Mouse (Mus musculus): Measurements from ENCODE around the gene Arl5b. TPM values are rescaled to one million over a fixed set of nuclear protein-coding genes. Genes with fewer than 3 reads are reported as not detected.
A peak's percentile ranks its signal among the peaks of the same experiment; 100 is the strongest.

Gene Arl5b
- 4.3 and 6.1 TPM in 2 replicates for polyA plus RNA-seq (2012; rRNA removed)

DNA sequence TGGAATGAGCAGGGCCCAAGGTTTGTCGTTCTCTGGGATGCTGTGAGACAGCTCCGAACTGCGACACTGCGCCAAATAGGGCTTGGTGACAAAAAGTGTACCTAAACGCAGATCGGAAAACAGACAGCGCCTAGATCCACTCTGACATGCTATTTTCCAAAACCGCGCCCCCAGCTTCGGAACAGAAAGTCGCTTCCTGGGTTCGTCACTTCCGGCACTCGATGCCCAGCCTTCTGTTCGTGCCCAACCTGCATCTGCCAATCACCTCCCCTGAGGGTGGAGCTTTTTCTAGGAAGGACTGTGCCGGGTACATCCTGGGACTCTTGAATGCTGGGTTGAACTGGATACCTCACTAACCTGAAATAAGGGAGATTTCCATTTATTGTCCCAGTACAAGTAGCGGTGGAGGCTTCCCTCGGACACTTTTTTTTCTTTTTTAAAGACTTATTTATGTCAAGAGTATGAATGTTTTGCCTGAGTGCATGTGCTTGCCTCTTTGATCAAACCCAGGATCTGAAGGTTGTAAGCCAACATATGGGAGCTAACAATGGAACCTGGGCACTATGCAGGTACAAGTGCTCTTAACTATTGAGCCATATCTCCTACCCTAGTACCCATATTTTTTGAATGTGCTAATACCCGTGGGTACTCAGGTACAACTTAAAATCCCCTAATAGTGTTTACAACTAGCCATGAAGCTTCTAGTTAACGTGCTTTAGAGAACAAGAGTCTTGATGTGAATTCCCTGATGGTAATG lies at the start of gene Arl5b:
Gene Arl5b (plus strand): TSS at position 279 of the 757 bp plus-strand sequence.
- peak; percentile 87 for DNase-seq (ENCODE audit: low read depth, low spot score)
- 6% methylated on average over 20 of the region's 20 CpGs for WGBS

GRCm38 (mm10) chr2:15007531-15007930 lies 41.7 kb upstream of the Arl5b start:
- WGBS: 58% methylated on average over 3 of the region's 3 CpGs
- DNase-seq (ENCODE audit: low read depth, low spot score): no peak

DNA sequence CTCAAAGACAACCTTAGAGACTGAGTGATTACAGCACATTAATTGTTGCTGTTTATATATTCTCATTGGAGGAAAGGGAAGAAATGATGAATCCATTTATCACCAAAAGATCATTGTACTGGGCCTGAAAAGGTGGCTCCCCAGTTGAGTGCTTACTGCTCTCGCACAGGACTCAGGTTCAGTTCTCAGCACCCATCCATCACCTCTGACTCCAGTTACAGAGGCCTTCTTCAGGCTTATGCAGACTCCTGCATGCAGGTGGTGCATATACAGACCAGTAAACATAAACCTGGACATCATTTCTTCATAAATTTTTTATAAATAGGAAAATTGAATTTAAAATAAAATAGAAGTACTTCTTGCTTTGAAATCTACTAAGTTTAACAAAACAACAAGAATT lies 41.1 kb upstream of the Arl5b start:
- DNase-seq (ENCODE audit: low read depth, low spot score): no peak
- 97% methylated on average over 1 of the region's 1 CpGs for WGBS

DNA sequence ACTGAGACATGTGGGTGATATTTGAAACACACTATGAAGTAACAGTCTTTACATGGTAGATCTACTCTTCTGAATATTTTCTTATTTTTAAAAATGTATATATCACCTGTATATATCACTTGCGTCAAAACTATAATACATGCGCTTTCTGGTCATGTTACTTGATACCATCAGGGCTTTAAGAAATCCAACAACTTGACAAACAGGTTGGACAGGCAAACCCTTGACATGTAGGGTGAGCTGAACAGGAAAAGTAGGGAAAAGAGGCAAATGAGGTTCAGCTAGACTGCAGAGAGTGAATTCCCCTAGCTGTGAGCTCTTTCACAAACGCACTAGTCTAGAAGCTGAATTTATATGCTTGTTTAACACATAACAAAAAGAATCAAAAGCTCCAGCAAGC lies 22.4 kb upstream of the Arl5b start:
- no peak for DNase-seq (ENCODE audit: low read depth, low spot score)
- 93% methylated on average over 3 of the region's 3 CpGs for WGBS

DNA sequence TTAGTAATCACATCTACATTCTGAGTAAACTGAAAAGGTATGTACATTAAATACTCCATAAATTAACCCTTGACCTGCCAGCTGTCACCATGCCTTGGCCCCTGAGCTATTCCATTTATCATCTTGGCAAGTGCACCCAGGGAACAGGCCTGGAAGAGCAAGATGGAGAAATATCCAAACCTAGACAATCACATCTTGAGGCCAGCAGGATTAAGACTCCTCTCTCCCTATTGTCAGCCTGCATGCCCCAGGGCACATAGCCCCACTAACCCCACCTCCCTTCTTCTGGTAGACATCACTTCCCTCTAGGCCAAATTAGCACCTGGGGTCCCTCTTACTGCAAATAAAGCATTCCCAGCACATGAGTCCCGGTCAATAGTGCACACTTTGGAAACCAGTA lies 21.4 kb upstream of the Arl5b start:
- 83% methylated on average over 1 of the region's 1 CpGs for WGBS
- DNase-seq (ENCODE audit: low read depth, low spot score): no peak

- 30% methylated on average over 6 of the region's 6 CpGs for WGBS
- DNase-seq (ENCODE audit: low read depth, low spot score): peak; percentile 95
Observed at GRCm38 (mm10) chr2:15038705-15039104, 10.5 kb upstream of the Arl5b start.

DNA sequence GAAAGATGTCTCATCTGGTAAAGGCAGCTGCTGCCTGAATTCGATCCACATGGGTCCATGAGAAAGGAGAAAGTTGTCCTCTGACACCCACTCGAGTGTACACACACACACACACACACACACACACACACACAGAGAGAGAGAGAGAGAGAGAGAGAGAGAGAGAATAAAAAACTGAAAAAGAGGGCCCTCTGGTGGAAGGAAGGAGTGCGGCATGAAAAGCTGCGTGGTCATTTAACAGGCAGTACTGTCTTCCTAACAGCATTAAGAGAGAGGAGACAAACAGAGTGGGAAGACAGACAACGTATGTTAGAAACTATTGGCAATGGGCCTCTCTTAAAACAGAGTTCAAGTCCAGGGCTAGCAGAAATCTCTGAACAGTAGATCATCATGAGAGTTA lies 8.9 kb upstream of the Arl5b start:
- DNase-seq (ENCODE audit: low read depth, low spot score): no peak

DNA sequence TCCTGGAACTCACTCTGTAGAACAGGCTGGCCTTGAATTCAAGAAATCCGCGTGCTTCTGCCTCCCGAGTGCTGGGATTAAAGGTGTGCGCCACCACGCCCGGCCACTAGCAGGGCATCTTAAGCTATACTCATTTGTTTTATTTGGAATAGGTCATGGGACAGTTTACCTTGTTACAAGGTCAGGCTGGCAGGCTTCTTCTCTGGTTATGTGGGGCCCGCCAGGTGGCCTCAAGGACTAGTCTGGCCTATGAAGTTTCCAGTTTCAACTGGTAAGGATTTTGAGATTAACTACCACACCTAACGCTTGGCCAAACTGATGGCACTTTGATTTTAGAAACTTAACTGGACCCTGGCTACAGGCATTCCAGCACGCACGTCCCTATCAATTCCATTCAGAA lies 5.3 kb downstream of the Arl5b start:
- 10% methylated on average over 10 of the region's 10 CpGs for WGBS
- no peak for DNase-seq (ENCODE audit: low read depth, low spot score)

More for the DNA sequence above, 8.9 kb upstream of the Arl5b start:
- 53% methylated on average over 5 of the region's 5 CpGs for WGBS

GRCm38 (mm10) chr2:15054945-15055637 lies 5.9 kb downstream of the Arl5b start, which contains the start of gene Nsun6:
Gene Nsun6, minus strand, starts transcription at chr2:15055069.
- DNase-seq (ENCODE audit: low read depth, low spot score): no peak
- under 1% methylated on average over 75 of the region's 75 CpGs for WGBS

DNA sequence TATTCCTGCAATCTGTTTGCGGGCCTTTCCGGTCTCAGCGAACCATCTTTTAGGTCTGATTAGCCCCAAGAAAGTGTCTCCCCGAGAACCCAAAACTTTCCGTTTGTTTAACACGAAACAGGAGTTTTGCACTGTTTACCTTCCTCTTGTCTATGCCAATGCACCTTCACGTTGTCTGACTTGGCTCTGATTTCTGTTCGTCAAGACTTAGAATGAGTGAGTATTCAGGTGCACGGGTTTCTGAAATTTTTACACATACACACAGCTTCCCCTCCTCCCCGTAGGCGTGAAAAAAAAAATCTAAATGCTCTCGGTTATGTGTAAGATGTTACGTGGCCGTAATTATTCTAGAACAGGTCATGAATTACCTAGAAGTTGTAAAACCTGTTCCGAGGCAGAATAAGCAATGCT lies 6.6 kb downstream of the Arl5b start:
- no peak for DNase-seq (ENCODE audit: low read depth, low spot score)
- under 1% methylated on average over 15 of the region's 15 CpGs for WGBS

GRCm38 (mm10) chr2:15058227-15058626 lies 9.0 kb downstream of the Arl5b start:
- 74% methylated on average over 5 of the region's 5 CpGs for WGBS
- DNase-seq (ENCODE audit: low read depth, low spot score): no peak

DNA sequence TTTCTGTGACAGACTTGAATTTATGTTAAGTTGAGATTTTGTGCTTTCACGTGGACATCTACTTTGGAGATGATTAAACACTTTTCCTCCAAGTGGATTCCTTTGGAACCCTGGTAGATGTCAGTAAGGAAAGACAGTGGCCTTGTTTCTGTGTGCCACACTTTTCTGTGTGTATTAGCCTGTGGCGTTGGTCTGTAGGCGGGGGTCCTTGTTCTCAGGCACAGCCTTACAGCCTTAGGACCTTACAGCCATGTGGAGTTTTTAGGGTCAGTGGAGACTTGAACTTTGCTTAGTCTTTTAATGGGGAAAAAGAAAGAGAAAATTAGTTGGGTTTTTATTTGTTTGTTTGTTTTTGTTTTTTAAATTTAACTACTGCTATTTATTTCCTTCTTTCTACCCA lies 11.7 kb downstream of the Arl5b start:
- WGBS: 85% methylated on average over 3 of the region's 3 CpGs

DNA sequence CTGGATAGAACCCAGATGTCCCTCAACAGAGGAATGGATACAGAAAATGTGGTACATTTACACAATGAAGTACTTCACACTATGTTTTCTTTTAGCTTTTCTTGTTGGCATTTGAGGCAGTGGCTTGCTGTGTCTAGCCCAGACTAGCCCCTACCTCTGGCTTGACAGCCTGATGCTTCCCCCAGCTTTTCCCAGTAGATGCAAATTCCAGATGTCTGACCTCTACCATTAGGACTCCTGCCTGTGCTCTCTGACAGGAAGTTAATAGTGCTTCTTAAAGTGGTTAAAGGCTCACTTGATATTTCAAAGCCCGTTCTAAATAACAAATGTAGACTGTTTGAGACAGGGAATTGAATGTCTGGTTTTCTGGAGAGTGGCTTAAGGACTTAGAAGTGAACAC lies 14.6 kb downstream of the Arl5b start:
- 50% methylated on average over 1 of the region's 1 CpGs for WGBS
- DNase-seq (ENCODE audit: low read depth, low spot score): no peak

More for the DNA sequence above, 11.7 kb downstream of the Arl5b start:
- DNase-seq (ENCODE audit: low read depth, low spot score): no peak

GRCm38 (mm10) chr2:15064380-15065269 lies 15.4 kb downstream of the Arl5b start:
- DNase-seq (ENCODE audit: low read depth, low spot score): no peak
- 69% methylated on average over 7 of the region's 7 CpGs for WGBS

DNA sequence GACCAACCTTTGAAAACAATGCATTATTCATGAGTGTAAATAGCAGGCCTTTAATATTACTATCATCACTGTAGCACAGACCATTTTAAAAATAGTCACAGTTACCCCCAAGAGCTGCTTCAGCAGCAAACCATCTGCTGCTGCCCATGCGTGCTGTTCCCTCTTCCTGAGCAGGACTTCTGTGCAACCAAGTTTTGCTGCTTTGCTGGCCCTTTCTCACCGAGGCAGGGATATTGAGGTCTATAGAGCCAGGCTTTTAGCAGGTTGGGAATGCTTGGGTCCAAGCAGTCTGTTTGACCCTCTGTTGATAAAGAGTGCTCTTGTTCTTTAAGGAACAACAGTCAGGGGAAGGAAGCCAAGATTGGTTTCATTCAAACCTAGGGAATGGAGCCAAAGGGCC lies 16.3 kb downstream of the Arl5b start:
- no peak for DNase-seq (ENCODE audit: low read depth, low spot score)
- WGBS: 79% methylated on average over 2 of the region's 2 CpGs

DNA sequence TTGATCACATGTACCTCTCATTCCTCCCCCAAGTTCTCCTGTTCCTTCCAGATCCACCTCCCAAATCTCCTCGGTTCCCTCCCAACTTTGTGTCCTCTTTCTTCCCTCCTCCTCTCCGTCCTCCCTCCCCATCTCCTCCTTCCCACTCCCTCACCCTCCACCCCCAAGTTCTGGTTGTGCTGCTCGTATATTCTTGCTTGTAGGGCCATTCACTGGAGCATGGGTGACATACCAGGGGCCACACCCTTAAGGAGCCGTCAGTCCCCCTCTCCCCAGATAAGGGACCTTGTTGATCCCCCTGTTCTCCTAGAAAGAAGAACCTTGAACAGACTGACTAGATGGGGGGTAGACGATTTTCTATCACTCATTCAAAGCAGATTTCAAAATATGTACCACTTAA lies 17.9 kb downstream of the Arl5b start:
- 64% methylated on average over 5 of the region's 5 CpGs for WGBS
- no peak for DNase-seq (ENCODE audit: low read depth, low spot score)

GRCm38 (mm10) chr2:15083702-15084101 lies 34.5 kb downstream of the Arl5b start:
- WGBS: 98% methylated on average over 2 of the region's 2 CpGs

DNA sequence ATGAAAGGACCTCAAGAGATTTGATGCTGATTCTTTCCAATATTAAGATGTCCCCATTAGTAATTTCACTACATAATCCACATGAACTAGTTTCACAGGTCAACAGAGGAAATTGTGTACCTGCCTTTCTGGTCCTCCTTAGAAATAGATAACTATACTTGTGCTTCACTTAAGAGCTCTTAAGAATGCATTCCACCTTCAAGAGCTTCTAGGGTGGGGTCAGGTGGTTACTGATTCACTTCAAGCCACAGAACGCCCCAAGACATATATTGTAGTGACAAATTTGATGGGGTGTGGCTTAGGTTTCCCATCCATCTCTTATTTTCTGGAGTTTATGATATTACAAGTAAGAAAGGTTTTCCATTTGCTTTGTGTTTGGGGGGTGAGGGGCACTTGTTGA lies 38.1 kb downstream of the Arl5b start:
- no peak for DNase-seq (ENCODE audit: low read depth, low spot score)
- WGBS: 44% methylated on average over 1 of the region's 1 CpGs

More at GRCm38 (mm10) chr2:15083702-15084101, 34.5 kb downstream of the Arl5b start:
- no peak for DNase-seq (ENCODE audit: low read depth, low spot score)

DNA sequence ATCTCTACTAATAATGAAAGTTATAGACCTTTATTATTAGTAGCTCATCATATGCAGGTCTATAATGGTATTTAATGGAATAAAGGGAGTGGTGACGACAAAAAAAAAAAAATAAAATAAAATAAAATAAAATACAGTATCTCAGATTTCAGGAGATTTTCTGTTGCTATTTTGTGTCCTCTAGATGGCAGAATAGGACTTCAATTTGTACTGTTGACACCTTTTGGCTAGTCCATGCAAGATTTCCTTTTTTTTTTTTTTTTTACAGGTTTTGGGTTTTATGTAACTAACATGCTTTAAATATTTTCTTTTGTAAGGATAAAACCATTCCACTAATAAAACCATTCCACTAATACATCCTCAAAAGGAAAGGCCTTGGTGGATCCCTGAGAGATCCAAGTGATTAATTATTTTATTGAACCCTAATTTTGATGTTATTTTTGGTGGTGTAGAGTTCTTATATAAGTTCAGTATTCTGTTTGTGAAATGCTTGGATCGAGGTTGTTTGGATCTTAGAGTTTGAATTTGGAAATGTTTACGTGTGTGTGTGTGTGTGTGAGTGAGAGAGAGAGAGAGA lies 47.4 kb downstream of the Arl5b start:
- 43% methylated on average over 3 of the region's 3 CpGs for WGBS
- DNase-seq (ENCODE audit: low read depth, low spot score): no peak

- DNase-seq (ENCODE audit: low read depth, low spot score): no peak
- WGBS: 59% methylated on average over 1 of the region's 1 CpGs
Observed at GRCm38 (mm10) chr2:15104386-15104785, 55.2 kb downstream of the Arl5b start.
